Mouse (Mus musculus) intestine, postnatal 0 days (tissue): Measurements from ENCODE around the gene Kank4. TPM values are rescaled to one million over a fixed set of nuclear protein-coding genes. Genes with fewer than 3 reads are reported as not detected.

ENCODE experiments used
- ATAC-seq: fragments of 200-750 bp; cut with Nextera tagmentation; 2 replicates; pipeline ENCODE4 v1.8.0; 2017; ENCODE audit warnings: mild to moderate bottlenecking, moderate TSS enrichment, moderate library complexity
- H3K27ac ChIP-seq: fragments of 300-500 bp; sonication (generic); 2 replicates; pipeline ENCODE4 v1.5.1; 2014; ENCODE audit warnings: mild to moderate bottlenecking, low read depth, low read length, moderate library complexity
- H3K27me3 ChIP-seq: fragments of 300-500 bp; sonication (generic); replicated peaks from 2 replicates; pipeline ENCODE4 v1.6.1; 2014; ENCODE audit warnings: low read length, mixed read lengths; ENCODE audit not compliant: control insufficient read depth, insufficient read depth
- H3K36me3 ChIP-seq: fragments of 300-500 bp; sonication (generic); 2 replicates; pipeline ENCODE4 v1.6.1; 2014; ENCODE audit warnings: mild to moderate bottlenecking, moderate library complexity; ENCODE audit not compliant: control insufficient read depth, insufficient read depth
- H3K4me1 ChIP-seq: fragments of 300-500 bp; sonication (generic); replicated peaks from 2 replicates; pipeline ENCODE4 v1.6.1; 2014; ENCODE audit warnings: antibody characterized with exemption, low read length, mixed read lengths; ENCODE audit not compliant: control insufficient read depth, insufficient read depth
- H3K4me2 ChIP-seq: fragments of 300-500 bp; sonication (generic); replicated peaks from 2 replicates; pipeline ENCODE4 v1.6.1; 2014; ENCODE audit warnings: low read depth, mild to moderate bottlenecking, moderate library complexity
- H3K4me3 ChIP-seq: fragments of 300-500 bp; sonication (generic); 2 replicates; pipeline ENCODE4 v1.5.1; 2014; ENCODE audit warnings: low read depth, low read length
- H3K9ac ChIP-seq: fragments of 300-500 bp; sonication (generic); 2 replicates; pipeline ENCODE4 v1.6.1; 2014; ENCODE audit warnings: mild to moderate bottlenecking, low read depth, low read length
- H3K9me3 ChIP-seq: fragments of 300-500 bp; sonication (generic); 2 replicates; pipeline ENCODE4 v1.6.1; 2016; ENCODE audit warnings: mixed run types; ENCODE audit not compliant: control insufficient read depth
- CTCF ChIP-seq: sonication (generic); IDR thresholded peaks from 2 replicates; pipeline ENCODE4 v1.5.1; 2016; ENCODE audit warnings: low read depth, mild to moderate bottlenecking, control low read depth, antibody characterized with exemption, moderate library complexity
- WGBS: fragments of 180-500 bp; shearing (Covaris S2); extraction: QIAGEN DNeasy Blood & Tissue Kit; methylation state at CpG from one replicate; pipeline ENCODE4 v1.1.7; 2014; 5-methylcytosine and 5-hydroxymethylcytosine counted together
- polyA plus RNA-seq: library from polyadenylated mRNA; unstranded; fragments of >200 nt; fragmentation: Nextera tagmentation; extraction: Ambion mirVana; gene quantifications from 2 replicates; pipeline ENCODE4 v1.2.1, GENCODE M21; 2015

Gene Kank4
- polyA plus RNA-seq, 1 experiment from 2014 or later: 0.31 TPM

DNA sequence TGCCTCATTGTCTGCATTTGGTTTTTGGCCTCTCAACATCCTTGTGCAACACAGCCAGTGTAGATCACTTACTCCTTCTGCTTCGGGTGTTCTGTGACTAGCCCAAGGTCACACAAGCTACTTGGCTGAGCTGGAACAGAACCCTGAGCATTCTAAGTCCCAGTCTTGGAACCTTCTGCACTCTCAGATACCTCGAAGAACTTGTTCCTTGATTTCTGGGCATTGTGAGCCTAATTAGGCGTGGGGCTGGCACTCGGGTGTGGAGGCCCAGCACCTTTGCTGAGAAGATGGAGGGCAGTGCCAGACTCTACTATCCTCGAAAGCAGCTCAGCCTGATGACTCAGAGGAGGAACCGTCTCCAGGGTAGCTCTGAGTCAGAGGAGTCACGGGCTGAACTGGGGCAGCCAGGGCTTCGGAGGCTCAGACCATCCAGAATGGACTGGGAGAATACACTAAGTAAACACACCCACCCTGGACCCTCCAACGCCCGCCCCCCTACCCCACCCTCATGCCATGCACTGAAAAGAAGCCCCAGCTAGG lies 1.9 kb upstream of the Kank4 start:
- no peak for ATAC-seq
- WGBS: 62% methylated on average over 10 of the region's 10 CpGs
- Histone ChIP-seq H3K9ac (no peak overlapping the region), H3K36me3 (no peaks in the 10 kb centered on the region), H3K4me1 (no peaks in the 10 kb centered on the region), H3K4me2 (no peak overlapping the region), H3K27me3 (peaks cover 14% of the 10 kb centered on the region), H3K27ac (no peak overlapping the region), H3K4me3 (no peak overlapping the region), H3K9me3 (no peaks in the 10 kb centered on the region)
- TF ChIP-seq CTCF: no peak

- Histone ChIP-seq H3K4me3 (peak overlapping the region; percentile 71), H3K36me3 (no peaks in the 10 kb centered on the region), H3K4me2 (peak overlapping the region; percentile 99), H3K4me1 (no peaks in the 10 kb centered on the region), H3K9me3 (no peaks in the 10 kb centered on the region), H3K9ac (peak overlapping the region; percentile 40; the same call in 1 of the 2 replicates), H3K27ac (no peak overlapping the region), H3K27me3 (peaks cover 14% of the 10 kb centered on the region)
- ATAC-seq: no peak
- 5% methylated on average over 14 of the region's 14 CpGs for WGBS
- no peak for TF ChIP-seq CTCF
Measured at GRCm38 (mm10) chr4:98816807-98817183, 542 bp downstream of the Kank4 start.

DNA sequence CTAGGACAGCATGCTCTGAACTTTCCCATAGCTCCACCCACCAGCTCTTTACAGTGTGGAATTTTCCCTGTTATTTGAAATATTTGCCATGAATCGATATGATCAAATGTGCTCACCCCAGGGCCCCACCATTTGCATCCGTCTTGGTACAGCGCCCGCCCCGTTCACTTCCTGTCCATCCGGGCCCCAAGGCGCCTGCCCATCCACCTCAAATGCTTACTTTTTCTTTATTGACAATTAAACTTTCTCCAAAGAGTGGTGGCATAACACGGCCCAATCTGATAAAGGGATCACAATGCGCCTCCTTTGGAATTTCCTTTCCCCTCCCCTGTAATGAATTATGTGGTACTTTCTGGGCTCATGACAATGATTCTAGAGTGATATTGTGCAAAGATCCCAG lies 11.0 kb downstream of the Kank4 start:
- Histone ChIP-seq H3K9ac (no peak overlapping the region), H3K36me3 (no peaks in the 10 kb centered on the region), H3K27me3 (no peaks in the 10 kb centered on the region), H3K9me3 (no peaks in the 10 kb centered on the region), H3K4me2 (no peak overlapping the region), H3K27ac (no peak overlapping the region), H3K4me1 (no peaks in the 10 kb centered on the region), H3K4me3 (no peak overlapping the region)
- no peak for ATAC-seq
- TF ChIP-seq CTCF: no peak
- 72% methylated on average over 9 of the region's 9 CpGs for WGBS

GRCm38 (mm10) chr4:98805291-98806048 lies 11.9 kb downstream of the Kank4 start:
- no peak overlapping the region for H3K4me2 ChIP-seq
- no peak overlapping the region for H3K27ac ChIP-seq
- no peaks in the 10 kb centered on the region for H3K9me3 ChIP-seq
- H3K36me3 ChIP-seq: no peaks in the 10 kb centered on the region
- H3K4me1 ChIP-seq: no peaks in the 10 kb centered on the region
- no peaks in the 10 kb centered on the region for H3K27me3 ChIP-seq
- no peak overlapping the region for H3K4me3 ChIP-seq
- ATAC-seq: no peak
- TF ChIP-seq CTCF: no peak
- no peak overlapping the region for H3K9ac ChIP-seq
- WGBS: 67% methylated on average over 12 of the region's 12 CpGs

- H3K27me3 ChIP-seq: no peaks in the 10 kb centered on the region
- no peaks in the 10 kb centered on the region for H3K36me3 ChIP-seq
- no peak for ATAC-seq
- no peak overlapping the region for H3K4me2 ChIP-seq
- WGBS: 83% methylated on average over 7 of the region's 7 CpGs
- H3K9me3 ChIP-seq: no peaks in the 10 kb centered on the region
- no peak overlapping the region for H3K9ac ChIP-seq
- H3K4me3 ChIP-seq: no peak overlapping the region
- H3K4me1 ChIP-seq: no peaks in the 10 kb centered on the region
- TF ChIP-seq CTCF: no peak
- no peak overlapping the region for H3K27ac ChIP-seq
Measured at GRCm38 (mm10) chr4:98804476-98805134, 12.7 kb downstream of the Kank4 start.

- Histone ChIP-seq H3K36me3 (no peaks in the 10 kb centered on the region), H3K4me2 (no peak overlapping the region), H3K4me3 (no peak overlapping the region), H3K9ac (no peak overlapping the region), H3K27ac (no peak overlapping the region), H3K4me1 (no peaks in the 10 kb centered on the region), H3K27me3 (no peaks in the 10 kb centered on the region), H3K9me3 (no peaks in the 10 kb centered on the region)
- WGBS: 86% methylated on average over 11 of the region's 11 CpGs
- no peak for ATAC-seq
- no peak for TF ChIP-seq CTCF
Measured at GRCm38 (mm10) chr4:98801775-98802174, 15.6 kb downstream of the Kank4 start.
